Mouse (Mus musculus) liver, embryonic 11.5 days (tissue): ENCODE data around the gene Mrgprd. TPM values are rescaled to one million over a fixed set of nuclear protein-coding genes. Genes with fewer than 3 reads are reported as not detected.

Source experiments
- ATAC-seq: fragments of 200-750 bp; cut with Nextera tagmentation; replicated peaks from 2 replicates; pipeline ENCODE4 v1.8.0; 2017; ENCODE audit warnings: moderate number of reproducible peaks, mild to moderate bottlenecking, moderate TSS enrichment, moderate library complexity; ENCODE audit not compliant: low FRiP score
- DNase-seq: peaks from one replicate; pipeline ENCODE4 v3.0.0-alpha.2; 2017; ENCODE audit warnings: low spot score
- H3K27ac ChIP-seq: fragments of 300-500 bp; sonication (generic); 2 replicates; pipeline ENCODE4 v1.5.1; 2014; ENCODE audit warnings: mild to moderate bottlenecking, low read depth, low read length, control low read depth
- H3K27me3 ChIP-seq: fragments of 300-500 bp; sonication (generic); replicated peaks from 2 replicates; pipeline ENCODE4 v1.6.1; 2014; ENCODE audit warnings: low read length, mixed read lengths; ENCODE audit not compliant: control insufficient read depth, insufficient read depth
- H3K36me3 ChIP-seq: fragments of 300-500 bp; sonication (generic); 2 replicates; pipeline ENCODE4 v1.6.1; 2014; ENCODE audit warnings: mild to moderate bottlenecking, low read length, moderate library complexity, mixed read lengths; ENCODE audit not compliant: control insufficient read depth, insufficient read depth
- H3K4me1 ChIP-seq: fragments of 300-500 bp; sonication (generic); replicated peaks from 2 replicates; pipeline ENCODE4 v1.6.1; 2014; ENCODE audit warnings: low read length, mixed read lengths; ENCODE audit not compliant: control insufficient read depth, insufficient read depth
- H3K4me2 ChIP-seq: fragments of 300-500 bp; sonication (generic); 2 replicates; pipeline ENCODE4 v1.6.1; 2014; ENCODE audit warnings: mild to moderate bottlenecking, control low read depth, moderate library complexity
- H3K4me3 ChIP-seq: fragments of 300-500 bp; sonication (generic); 2 replicates; pipeline ENCODE4 v1.5.1; 2014; ENCODE audit warnings: low read depth, low read length, control low read depth
- H3K9ac ChIP-seq: fragments of 300-500 bp; sonication (generic); 2 replicates; pipeline ENCODE4 v1.6.1; 2014; ENCODE audit warnings: low read depth, low read length, control low read depth
- H3K9me3 ChIP-seq: fragments of 300-500 bp; sonication (generic); 2 replicates; pipeline ENCODE4 v1.6.1; 2016; ENCODE audit warnings: low read length, inconsistent platforms, mixed read lengths; ENCODE audit not compliant: control insufficient read depth
- WGBS: fragments of 180-500 bp; shearing (Covaris S2); extraction: QIAGEN DNeasy Blood & Tissue Kit; methylation state at CpG from one replicate; pipeline ENCODE4 v1.1.7; 2014; 5-methylcytosine and 5-hydroxymethylcytosine counted together
- polyA plus RNA-seq: library from polyadenylated mRNA; unstranded; fragments of >200 nt; fragmentation: Nextera tagmentation; extraction: Ambion mirVana; gene quantifications from 2 replicates; pipeline ENCODE4 v1.2.1, GENCODE M21; 2014

Gene Mrgprd
- polyA plus RNA-seq, 1 experiment from 2014 or later: not detected

GRCm38 (mm10) chr7:145285476-145285875 lies 29.2 kb upstream of the Mrgprd start:
- H3K36me3 ChIP-seq: no peaks in the 10 kb centered on the region
- ATAC-seq: no peak
- no peaks in the 10 kb centered on the region for H3K9me3 ChIP-seq
- WGBS: 79% methylated on average over 4 of the region's 4 CpGs
- no peak overlapping the region for H3K4me3 ChIP-seq
- no peak overlapping the region for H3K4me2 ChIP-seq
- H3K27ac ChIP-seq: no peak overlapping the region
- no peak for DNase-seq
- H3K9ac ChIP-seq: no peak overlapping the region
- no peaks in the 10 kb centered on the region for H3K27me3 ChIP-seq
- peaks cover 17% of the 10 kb centered on the region for H3K4me1 ChIP-seq

DNA sequence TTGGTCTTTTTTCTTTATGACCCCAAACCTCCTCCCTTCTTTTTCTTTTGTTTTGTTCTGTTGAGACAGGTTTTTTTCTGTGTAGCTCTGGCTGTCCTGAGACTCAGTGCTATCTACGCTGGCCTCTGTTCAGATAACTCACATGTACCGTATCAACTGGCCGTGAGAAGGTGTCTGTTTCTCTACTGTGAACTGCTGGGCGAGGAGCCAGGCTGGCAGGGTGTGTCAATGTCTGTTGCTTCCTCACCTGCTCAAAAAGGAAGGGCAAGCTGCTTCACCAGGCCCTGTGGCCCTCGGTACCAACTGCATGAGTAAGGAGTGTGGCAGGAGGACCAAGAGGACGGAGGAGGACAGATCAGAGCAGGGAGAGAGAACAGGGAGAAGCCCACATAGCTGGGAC lies 27.2 kb upstream of the Mrgprd start:
- Histone ChIP-seq H3K4me1 (peaks cover 10% of the 10 kb centered on the region), H3K27ac (no peak overlapping the region), H3K27me3 (no peaks in the 10 kb centered on the region), H3K36me3 (no peaks in the 10 kb centered on the region), H3K4me3 (no peak overlapping the region), H3K9ac (no peak overlapping the region), H3K4me2 (no peak overlapping the region), H3K9me3 (no peaks in the 10 kb centered on the region)
- WGBS: 55% methylated on average over 6 of the region's 6 CpGs
- ATAC-seq: no peak
- no peak for DNase-seq

DNA sequence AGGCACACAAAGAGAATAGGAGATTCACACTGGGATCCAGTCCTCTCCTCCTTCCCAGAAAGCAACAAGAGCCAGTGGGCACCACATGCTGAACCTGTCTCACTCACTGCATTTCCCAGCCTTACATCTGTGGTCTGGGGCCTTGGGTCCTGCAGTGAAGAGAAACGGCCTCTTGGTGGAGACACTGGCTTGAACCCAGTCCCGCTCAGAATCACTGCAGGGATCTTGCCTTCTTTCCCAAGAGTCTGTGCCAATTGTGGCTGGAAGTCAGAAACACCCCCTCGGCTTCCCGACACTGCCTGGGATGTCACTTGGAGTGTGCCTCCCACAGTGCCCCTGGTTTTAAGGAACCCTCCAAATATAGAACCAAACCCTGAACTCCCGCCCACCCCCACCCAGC lies 25.3 kb upstream of the Mrgprd start:
- Histone ChIP-seq H3K27me3 (no peaks in the 10 kb centered on the region), H3K4me2 (no peak overlapping the region), H3K27ac (no peak overlapping the region), H3K36me3 (no peaks in the 10 kb centered on the region), H3K4me3 (no peak overlapping the region), H3K4me1 (no peaks in the 10 kb centered on the region), H3K9me3 (no peaks in the 10 kb centered on the region), H3K9ac (no peak overlapping the region)
- ATAC-seq (no peak), DNase-seq (no peak)
- WGBS: 26% methylated on average over 5 of the region's 5 CpGs

DNA sequence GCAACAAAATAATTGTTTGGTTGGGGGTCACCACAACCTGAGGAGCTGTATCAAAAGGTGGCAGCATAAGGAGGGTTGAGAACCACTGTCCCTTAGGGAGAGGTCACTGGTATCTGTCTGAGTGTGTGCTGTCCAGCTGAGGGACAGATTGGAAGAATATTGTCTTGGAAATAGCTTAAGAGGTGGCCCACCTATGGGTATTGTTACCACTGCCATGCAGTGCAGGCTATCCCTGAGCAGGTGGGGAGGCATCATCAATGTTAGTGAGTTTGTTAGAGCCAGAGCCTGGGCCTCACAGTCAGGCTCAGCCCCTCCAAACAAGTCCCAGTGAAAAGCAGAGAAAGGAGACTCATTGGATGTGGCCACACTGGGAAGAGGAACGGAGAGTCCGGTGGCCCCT lies 22.8 kb upstream of the Mrgprd start:
- H3K9ac ChIP-seq: no peak overlapping the region
- H3K4me2 ChIP-seq: no peak overlapping the region
- H3K27me3 ChIP-seq: 0 out of 2 replicates have a peak, but pooled peaks cover 2% of the 10 kb centered on the region
- no peaks in the 10 kb centered on the region for H3K36me3 ChIP-seq
- WGBS: 75% methylated on average over 2 of the region's 2 CpGs
- ATAC-seq: no peak
- DNase-seq: no peak
- H3K4me3 ChIP-seq: no peak overlapping the region
- H3K9me3 ChIP-seq: no peaks in the 10 kb centered on the region
- H3K27ac ChIP-seq: no peak overlapping the region
- no peaks in the 10 kb centered on the region for H3K4me1 ChIP-seq

- Histone ChIP-seq H3K27ac (no peak overlapping the region), H3K4me1 (no peaks in the 10 kb centered on the region), H3K27me3 (0 out of 2 replicates have a peak, but pooled peaks cover 2% of the 10 kb centered on the region), H3K9me3 (no peaks in the 10 kb centered on the region), H3K4me2 (no peak overlapping the region), H3K9ac (no peak overlapping the region), H3K4me3 (no peak overlapping the region), H3K36me3 (no peaks in the 10 kb centered on the region)
- ATAC-seq (no peak), DNase-seq (no peak)
- WGBS: 53% methylated on average over 2 of the region's 2 CpGs
Observed at GRCm38 (mm10) chr7:145292726-145293125, 21.9 kb upstream of the Mrgprd start.

GRCm38 (mm10) chr7:145293859-145294258 lies 20.8 kb upstream of the Mrgprd start:
- Histone ChIP-seq H3K9ac (no peak overlapping the region), H3K4me1 (no peaks in the 10 kb centered on the region), H3K9me3 (no peaks in the 10 kb centered on the region), H3K36me3 (no peaks in the 10 kb centered on the region), H3K27ac (no peak overlapping the region), H3K4me2 (no peak overlapping the region), H3K4me3 (no peak overlapping the region), H3K27me3 (0 out of 2 replicates have a peak, but pooled peaks cover 2% of the 10 kb centered on the region)
- 30% methylated on average over 6 of the region's 6 CpGs for WGBS
- DNase-seq: no peak
- no peak for ATAC-seq

DNA sequence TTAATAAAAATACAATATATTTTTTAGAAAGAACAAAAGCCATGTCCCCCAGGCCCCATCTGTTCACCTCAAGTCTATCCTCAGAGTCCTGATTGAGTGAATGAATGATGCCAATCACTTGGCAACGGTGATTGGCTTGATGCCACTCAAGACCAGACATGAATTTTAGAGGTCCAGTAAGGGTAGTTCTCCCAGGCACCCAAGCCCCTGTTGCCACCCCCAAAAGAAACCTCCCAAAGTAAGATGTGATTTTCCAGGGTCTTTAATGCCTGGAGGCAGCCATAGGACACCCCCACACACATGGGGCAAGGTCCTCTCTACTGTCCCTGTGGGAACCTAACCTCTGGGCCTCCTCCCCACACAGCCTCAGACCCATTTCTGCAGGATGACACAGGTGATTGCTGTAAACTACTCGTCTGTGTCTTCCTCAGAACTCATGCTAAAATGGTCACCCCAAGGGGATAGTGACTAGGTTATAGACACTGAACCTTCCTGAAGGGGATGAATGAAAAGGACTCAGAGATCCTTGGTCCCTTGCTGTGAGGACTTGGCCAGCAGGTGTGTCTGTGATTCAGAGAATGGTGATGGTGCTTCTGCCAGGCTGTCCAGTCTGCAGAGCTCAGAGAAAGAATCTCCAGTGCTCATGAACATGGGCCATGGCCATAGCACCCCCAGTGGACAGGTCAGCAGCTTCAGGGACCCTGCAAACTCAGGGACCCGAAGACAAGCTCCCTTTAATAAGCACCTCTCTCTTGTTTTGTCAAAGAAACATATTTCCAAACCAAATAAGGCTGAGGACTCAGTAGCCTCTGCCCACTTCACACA lies 15.8 kb upstream of the Mrgprd start:
- Histone ChIP-seq H3K4me2 (no peak overlapping the region), H3K36me3 (no peaks in the 10 kb centered on the region), H3K4me3 (no peak overlapping the region), H3K27me3 (0 out of 2 replicates have a peak, but pooled peaks cover 2% of the 10 kb centered on the region), H3K9ac (no peak overlapping the region), H3K27ac (no peak overlapping the region), H3K9me3 (no peaks in the 10 kb centered on the region), H3K4me1 (peaks cover 2% of the 10 kb centered on the region)
- WGBS: 54% methylated on average over 3 of the region's 3 CpGs
- DNase-seq (no peak), ATAC-seq (no peak)

- Histone ChIP-seq H3K36me3 (no peaks in the 10 kb centered on the region), H3K4me1 (peaks cover 2% of the 10 kb centered on the region), H3K4me2 (no peak overlapping the region), H3K4me3 (no peak overlapping the region), H3K9ac (no peak overlapping the region), H3K27me3 (0 out of 2 replicates have a peak, but pooled peaks cover 2% of the 10 kb centered on the region), H3K27ac (no peak overlapping the region), H3K9me3 (no peaks in the 10 kb centered on the region)
- ATAC-seq (no peak), DNase-seq (no peak)
- 62% methylated on average over 7 of the region's 7 CpGs for WGBS
Observed at GRCm38 (mm10) chr7:145299562-145300320, 14.9 kb upstream of the Mrgprd start.
